Mouse (Mus musculus): ENCODE measurements around the gene Agtpbp1. TPM values are rescaled to one million over a fixed set of nuclear protein-coding genes. Genes with fewer than 3 reads are reported as not detected.

The Agtpbp1 gene
- polyA plus RNA-seq, 1 experiment: 7.5 TPM

DNA sequence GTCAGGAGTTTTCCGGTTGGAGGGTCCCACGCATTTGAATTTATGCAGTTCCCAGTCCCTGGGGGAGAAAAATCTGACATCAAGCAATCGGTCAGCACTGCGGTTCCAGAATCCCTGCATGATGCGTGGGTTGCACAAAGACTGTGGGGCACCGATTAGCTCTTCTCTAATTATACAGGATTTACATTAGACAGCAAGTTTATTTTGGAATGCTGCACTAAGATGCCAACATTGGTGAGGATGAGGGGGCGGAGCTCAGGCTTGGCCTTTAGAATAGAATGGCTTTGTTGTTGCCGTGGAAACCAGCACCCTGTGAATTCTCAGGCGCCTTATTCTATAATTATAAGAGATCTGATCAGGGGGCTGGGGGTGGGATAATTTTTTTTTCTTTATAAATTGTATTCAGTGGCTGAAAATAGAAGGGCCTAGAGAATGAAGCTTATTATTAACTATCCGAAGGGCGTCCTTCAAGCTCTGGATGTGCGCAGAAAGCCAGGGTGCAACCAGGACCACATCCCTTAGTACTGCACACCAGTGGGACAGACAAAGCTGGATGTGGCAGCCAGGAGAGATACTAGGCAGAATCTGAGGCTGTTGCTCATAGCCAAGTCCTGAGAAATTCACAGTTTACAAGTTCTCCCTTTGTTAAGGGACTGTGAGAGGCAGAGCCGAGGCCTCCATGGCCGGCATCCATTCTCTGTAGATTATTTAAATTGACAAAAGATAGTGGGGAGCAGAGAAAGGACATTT is 182.8 kb downstream of the Agtpbp1 start:
- H3K79me3 ChIP-seq (ENCODE audit: low read depth): no peaks in the 10 kb centered on the region
- no peaks in the 10 kb centered on the region for H3K36me3 ChIP-seq (ENCODE audit: control insufficient read depth, insufficient read depth)
- H3K4me3 ChIP-seq (ENCODE audit: insufficient read depth, poor library complexity, severe bottlenecking): no peak overlapping the region
- peaks cover 6% of the 10 kb centered on the region for H3K27me3 ChIP-seq (ENCODE audit: control insufficient read depth, insufficient read depth, insufficient read length)
- H3ac ChIP-seq (ENCODE audit: control insufficient read depth, insufficient read length, low read depth): no peak overlapping the region
- TF ChIP-seq FOSL1 (IDR thresholded peaks at IDR 0.05; ENCODE audit: insufficient read depth, low read length, poor library complexity, severe bottlenecking): no peak
- no peak for TF ChIP-seq CTCF (IDR thresholded peaks at IDR 0.05; ENCODE audit: control insufficient read depth, insufficient read depth, insufficient read length)
- TF ChIP-seq MYOG (IDR thresholded peaks at IDR 0.05; ENCODE audit: control insufficient read depth, extremely low read depth, insufficient read length): no peak
- TF ChIP-seq CEBPB (IDR thresholded peaks at IDR 0.05; ENCODE audit: low read depth): no peak
- no peak for TF ChIP-seq USF1 (IDR thresholded peaks at IDR 0.05; ENCODE audit: low read depth)
- TF ChIP-seq MAX (IDR thresholded peaks at IDR 0.05): no peak
- no peak for TF ChIP-seq MYOD1 (IDR thresholded peaks at IDR 0.05; ENCODE audit: control insufficient read depth, insufficient read length, low read depth)
- H3K79me2 ChIP-seq (ENCODE audit: control insufficient read depth, insufficient read depth): no peaks in the 10 kb centered on the region

DNA sequence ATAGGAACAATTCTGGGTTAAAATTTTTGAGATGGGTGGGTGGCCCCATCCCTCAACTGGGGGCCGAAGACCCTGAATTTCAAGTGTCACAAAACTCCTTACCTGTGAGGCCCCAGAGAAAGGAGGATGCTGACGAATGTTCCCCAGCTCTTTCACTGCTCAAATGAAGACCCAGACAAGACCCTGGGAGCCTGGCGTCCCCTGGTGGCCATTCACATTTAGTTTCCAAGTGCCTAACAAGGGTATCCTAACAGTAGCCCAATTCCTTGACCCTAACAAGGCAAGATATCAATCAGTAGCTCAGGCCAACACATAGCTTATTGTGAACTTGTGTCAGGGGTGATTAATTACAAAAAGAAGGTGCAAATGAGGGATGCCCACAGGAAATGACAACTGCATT is 187.5 kb downstream of the Agtpbp1 start:
- Histone ChIP-seq H3K27me3 (ENCODE audit: control insufficient read depth, insufficient read depth, insufficient read length) (peaks cover 6% of the 10 kb centered on the region), H3K79me3 (ENCODE audit: low read depth) (no peaks in the 10 kb centered on the region), H3K4me3 (ENCODE audit: insufficient read depth, poor library complexity, severe bottlenecking) (no peak overlapping the region), H3K79me2 (ENCODE audit: control insufficient read depth, insufficient read depth) (no peaks in the 10 kb centered on the region), H3ac (ENCODE audit: control insufficient read depth, insufficient read length, low read depth) (no peak overlapping the region), H3K36me3 (ENCODE audit: control insufficient read depth, insufficient read depth) (no peaks in the 10 kb centered on the region)
- TF ChIP-seq MYOG (IDR thresholded peaks at IDR 0.05; ENCODE audit: control insufficient read depth, extremely low read depth, insufficient read length): no peak
- TF ChIP-seq CTCF (IDR thresholded peaks at IDR 0.05; ENCODE audit: control insufficient read depth, insufficient read depth, insufficient read length): peak; percentile 35

Other genes starting within 250 kb of the Agtpbp1 start
- gene Naa35, start within 50 bp of the Agtpbp1 start, polyA plus RNA-seq (2012; fragmentation: generic; extraction: Trizol): 35.1 TPM
- gene Golm1, start 90.6 kb upstream of the Agtpbp1 start, polyA plus RNA-seq (2012; fragmentation: generic; extraction: Trizol): 5.6 TPM
- gene 4921517D22Rik, start 108.9 kb upstream of the Agtpbp1 start, polyA plus RNA-seq (2012; fragmentation: generic; extraction: Trizol): not detected
- not detected for gene Spata31d1a, start 125.1 kb upstream of the Agtpbp1 start, polyA plus RNA-seq (2012; fragmentation: generic; extraction: Trizol)
- not detected for gene Spata31d1b, start 127.1 kb upstream of the Agtpbp1 start, polyA plus RNA-seq (2012; fragmentation: generic; extraction: Trizol)
- gene Spata31d1d, start 146.5 kb upstream of the Agtpbp1 start, polyA plus RNA-seq (2012; fragmentation: generic; extraction: Trizol): not detected
- gene 1700014D04Rik, start 161.5 kb upstream of the Agtpbp1 start, polyA plus RNA-seq (2012; fragmentation: generic; extraction: Trizol): 0.01 TPM
- 43.2 TPM for gene Isca1, start 184.6 kb upstream of the Agtpbp1 start, polyA plus RNA-seq (2012; fragmentation: generic; extraction: Trizol)
- gene Gm49354, start 197.0 kb upstream of the Agtpbp1 start, polyA plus RNA-seq (2012; fragmentation: generic; extraction: Trizol): not detected
- gene Tut7, start 237.9 kb upstream of the Agtpbp1 start, polyA plus RNA-seq (2012; fragmentation: generic; extraction: Trizol): 13.7 TPM